Mouse (Mus musculus) heart, adult 9 months (tissue): ENCODE measurements around the gene Cox5b.

ENCODE experiments used
- DNase-seq, 2 experiments: peaks; one replicate each; pipeline ENCODE4 v3.0.0; 2022; ENCODE audit warnings: low spot score in 2 of 2

Cox5b gene

GRCm38 (mm10) chr1:36683810-36684467 is 7.3 kb upstream of the Cox5b start:
- DNase-seq = peak; percentile 65 to 80

GRCm38 (mm10) chr1:36690671-36691235 is 496 bp upstream of the Cox5b start:
- no peak for DNase-seq

- no peak for DNase-seq
Measured at GRCm38 (mm10) chr1:36694871-36695270, 3.6 kb downstream of the Cox5b start.

GRCm38 (mm10) chr1:36696411-36696810 is 5.2 kb downstream of the Cox5b start:
- DNase-seq = no peak

GRCm38 (mm10) chr1:36697030-36697429 is 5.8 kb downstream of the Cox5b start:
- DNase-seq = no peak

GRCm38 (mm10) chr1:36707166-36707565 is 15.9 kb downstream of the Cox5b start:
- no peak for DNase-seq

- no peak for DNase-seq
Measured at GRCm38 (mm10) chr1:36707797-36708196, 16.5 kb downstream of the Cox5b start.

- DNase-seq = no peak
Measured at GRCm38 (mm10) chr1:36708626-36709025, 17.4 kb downstream of the Cox5b start.

GRCm38 (mm10) chr1:36709055-36709853 is 18.0 kb downstream of the Cox5b start:
- peak in 1 of 2 experiments; percentile 17 for DNase-seq

- peak; percentile 97 to 98 for DNase-seq
Measured at GRCm38 (mm10) chr1:36709854-36710280, 18.6 kb downstream of the Cox5b start, which contains the start of gene 4933424G06Rik. Gene 4933424G06Rik (plus strand): TSS chr1:36710149.

GRCm38 (mm10) chr1:36711104-36711503 is 19.9 kb downstream of the Cox5b start:
- no peak for DNase-seq

- no peak for DNase-seq
Measured at GRCm38 (mm10) chr1:36714311-36714710, 23.1 kb downstream of the Cox5b start, which contains the start of gene Actr1b. Gene Actr1b (minus strand): TSS chr1:36714422.

GRCm38 (mm10) chr1:36718786-36719185 is 27.5 kb downstream of the Cox5b start:
- DNase-seq = no peak

GRCm38 (mm10) chr1:36723146-36724056 is 32.2 kb downstream of the Cox5b start:
- no peak for DNase-seq

- no peak for DNase-seq
Measured at GRCm38 (mm10) chr1:36724057-36724431, 32.8 kb downstream of the Cox5b start.

GRCm38 (mm10) chr1:36737300-36737699 is 46.1 kb downstream of the Cox5b start:
- peak; percentile 48 to 72 for DNase-seq

GRCm38 (mm10) chr1:36739231-36739630 is 48.0 kb downstream of the Cox5b start:
- no peak for DNase-seq

- no peak for DNase-seq
Measured at GRCm38 (mm10) chr1:36743046-36743445, 51.8 kb downstream of the Cox5b start.
